Mouse (Mus musculus): Measurements from ENCODE around the gene Zfp184. TPM values are rescaled to one million over a fixed set of nuclear protein-coding genes. Genes with fewer than 3 reads are reported as not detected.

Zfp184 gene
- polyA plus RNA-seq (2012), result 0.03 and 0.06 TPM in 2 replicates

- TF ChIP-seq GATA1 (IDR thresholded peaks at IDR 0.05; ENCODE audit: low read length), result no peak
Observed at GRCm38 (mm10) chr13:21944926-21945740, at the start of gene Zfp184. TSS of gene Zfp184 (plus strand) at chr13:21945094.

- TF ChIP-seq GATA1 (IDR thresholded peaks at IDR 0.05; ENCODE audit: low read length), result no peak
Observed at GRCm38 (mm10) chr13:21896549-21897244, 48.2 kb upstream of the Zfp184 start.

GRCm38 (mm10) chr13:21897245-21897634 is 47.7 kb upstream of the Zfp184 start:
- no peak for TF ChIP-seq GATA1 (IDR thresholded peaks at IDR 0.05; ENCODE audit: low read length)

DNA sequence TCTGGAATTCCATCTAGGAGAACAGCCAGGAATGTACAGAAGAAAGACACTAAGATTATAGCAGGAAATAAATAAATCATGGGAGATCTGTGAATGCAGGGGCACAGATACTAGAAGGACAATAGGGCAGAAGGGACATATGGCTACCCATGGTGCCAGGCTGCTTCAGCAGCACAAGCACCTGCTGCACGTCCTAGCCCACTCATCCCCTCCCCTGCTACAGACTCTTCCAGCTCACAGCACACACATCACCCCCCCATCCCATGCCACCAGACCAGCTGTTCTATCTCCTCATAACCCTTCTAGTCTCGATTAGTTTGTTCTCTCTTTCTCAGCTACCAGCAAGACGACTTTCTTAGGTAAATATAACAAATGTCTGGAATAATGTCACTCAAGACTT is 41.4 kb upstream of the Zfp184 start:
- no peak for TF ChIP-seq GATA1 (IDR thresholded peaks at IDR 0.05; ENCODE audit: low read length)

- TF ChIP-seq GATA1 (IDR thresholded peaks at IDR 0.05; ENCODE audit: low read length), result no peak
Observed at GRCm38 (mm10) chr13:21906301-21906700, 38.6 kb upstream of the Zfp184 start.

DNA sequence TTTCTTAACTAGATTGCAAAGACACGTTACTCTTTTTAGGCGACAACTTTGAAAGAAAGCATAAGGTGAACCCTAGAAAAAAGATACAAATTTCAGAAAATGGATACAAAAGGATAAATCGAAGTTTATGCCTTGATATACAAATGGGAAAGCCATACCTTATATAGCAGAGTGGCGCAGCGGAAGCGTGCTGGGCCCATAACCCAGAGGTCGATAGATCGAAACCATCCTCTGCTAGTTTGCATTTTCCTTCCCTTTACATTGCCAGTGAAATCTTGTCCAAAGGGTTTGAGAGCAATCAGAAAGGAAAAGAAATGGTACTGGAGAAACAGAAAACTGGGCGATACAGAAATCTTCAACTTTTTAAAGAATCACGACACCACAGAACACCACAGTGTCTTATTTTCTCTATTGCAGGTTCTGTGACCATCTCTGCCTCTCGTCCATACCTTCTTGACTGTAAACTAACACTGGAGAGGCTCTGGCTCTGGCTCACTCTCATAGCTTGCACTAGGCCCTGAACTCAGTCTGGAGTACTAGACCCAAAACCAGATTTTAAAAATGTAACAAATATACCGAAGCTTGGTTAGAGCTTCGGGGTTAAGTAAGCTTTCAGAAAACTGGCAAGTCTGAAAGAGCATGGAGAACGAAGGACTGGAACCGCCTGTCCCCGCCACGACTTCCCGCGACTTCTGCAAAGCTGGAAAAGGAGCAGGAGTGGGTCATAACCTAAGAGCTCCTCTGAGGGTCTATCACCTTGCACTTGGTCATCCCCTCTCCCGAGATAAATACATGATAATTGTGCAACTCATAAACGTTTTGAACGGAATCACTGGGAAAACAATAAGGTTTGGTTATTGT is 37.7 kb upstream of the Zfp184 start:
- no peak for TF ChIP-seq GATA1 (IDR thresholded peaks at IDR 0.05; ENCODE audit: low read length)

GRCm38 (mm10) chr13:21910735-21911134 is 34.2 kb upstream of the Zfp184 start:
- TF ChIP-seq GATA1 (IDR thresholded peaks at IDR 0.05; ENCODE audit: low read length), result no peak

DNA sequence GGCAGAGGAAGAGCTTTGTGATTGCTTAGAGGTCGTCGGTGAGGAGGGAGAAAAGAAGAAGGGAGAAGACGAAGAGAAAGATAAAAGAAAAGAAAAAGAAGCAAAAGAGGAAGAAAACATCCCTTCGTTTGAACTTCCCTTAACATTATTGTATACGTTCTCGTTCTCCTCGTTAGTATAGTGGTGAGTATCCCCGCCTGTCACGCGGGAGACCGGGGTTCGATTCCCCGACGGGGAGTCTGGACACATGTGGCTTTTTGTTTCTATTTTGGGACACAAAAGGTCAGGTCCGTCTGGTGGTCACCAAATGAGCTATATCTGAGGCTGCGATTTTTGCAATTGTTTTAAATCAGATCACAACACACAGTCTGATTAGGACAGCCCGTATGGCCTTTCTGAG is 33.7 kb upstream of the Zfp184 start:
- no peak for TF ChIP-seq GATA1 (IDR thresholded peaks at IDR 0.05; ENCODE audit: low read length)

DNA sequence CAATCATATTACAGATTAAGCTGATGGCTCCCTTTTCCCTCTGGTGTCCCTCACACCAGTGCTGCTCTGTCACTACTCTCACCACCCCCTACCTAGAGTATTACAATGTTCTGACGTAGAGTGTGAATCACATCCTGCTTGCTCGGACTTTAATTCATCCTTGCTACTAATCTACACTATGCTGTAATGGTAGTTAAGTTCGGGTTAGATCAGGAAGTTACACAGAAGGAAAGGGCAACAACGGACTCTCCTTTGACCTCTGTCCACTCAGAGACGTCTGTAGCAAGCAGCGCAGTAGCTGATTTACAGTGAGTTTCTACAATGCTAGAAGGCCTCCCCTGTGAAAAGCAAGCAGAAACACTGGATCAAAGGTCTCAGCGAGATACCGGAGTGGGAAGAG is 31.0 kb upstream of the Zfp184 start:
- no peak for TF ChIP-seq GATA1 (IDR thresholded peaks at IDR 0.05; ENCODE audit: low read length)

DNA sequence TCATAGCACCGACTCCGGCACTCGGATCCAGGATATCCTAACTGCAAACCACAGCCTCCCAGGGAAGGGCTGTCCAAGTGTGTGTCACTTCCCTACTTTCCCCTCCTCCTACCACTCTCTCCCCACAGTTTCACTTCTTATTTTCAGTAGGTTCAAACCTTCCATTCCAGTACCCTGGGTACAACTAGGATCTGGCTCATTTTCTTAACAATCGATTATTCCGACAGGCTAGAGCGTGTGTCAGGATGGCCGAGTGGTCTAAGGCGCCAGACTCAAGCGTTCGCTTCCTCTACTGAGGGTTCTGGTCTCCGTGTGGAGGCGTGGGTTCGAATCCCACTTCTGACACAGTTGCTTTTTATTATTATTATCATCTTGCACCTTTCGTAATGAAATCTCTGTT is 30.3 kb upstream of the Zfp184 start:
- TF ChIP-seq GATA1 (IDR thresholded peaks at IDR 0.05; ENCODE audit: low read length), result no peak

DNA sequence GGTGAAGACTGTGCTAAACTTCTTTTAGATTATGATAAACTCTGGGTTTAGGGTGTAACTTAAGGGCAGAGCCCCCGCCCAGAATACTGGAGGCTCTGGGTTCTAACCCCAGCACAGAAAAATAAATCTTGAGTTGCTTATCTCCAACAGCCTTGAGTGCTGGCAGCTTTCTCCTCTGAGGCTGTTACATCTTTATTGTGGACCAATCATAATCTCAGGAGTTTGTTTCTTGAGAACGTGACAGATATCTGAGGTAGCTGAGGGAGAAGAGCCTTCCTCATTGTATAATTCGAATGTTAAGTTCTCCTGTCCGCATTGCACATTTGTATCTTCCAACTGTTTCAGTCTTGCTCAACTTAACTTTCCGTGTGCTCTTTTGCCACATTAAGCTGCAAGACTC is 29.4 kb upstream of the Zfp184 start:
- no peak for TF ChIP-seq GATA1 (IDR thresholded peaks at IDR 0.05; ENCODE audit: low read length)

- TF ChIP-seq GATA1 (IDR thresholded peaks at IDR 0.05; ENCODE audit: low read length), result no peak
Observed at GRCm38 (mm10) chr13:21916056-21916455, 28.8 kb upstream of the Zfp184 start.

GRCm38 (mm10) chr13:21917040-21917439 is 27.9 kb upstream of the Zfp184 start:
- no peak for TF ChIP-seq GATA1 (IDR thresholded peaks at IDR 0.05; ENCODE audit: low read length)

DNA sequence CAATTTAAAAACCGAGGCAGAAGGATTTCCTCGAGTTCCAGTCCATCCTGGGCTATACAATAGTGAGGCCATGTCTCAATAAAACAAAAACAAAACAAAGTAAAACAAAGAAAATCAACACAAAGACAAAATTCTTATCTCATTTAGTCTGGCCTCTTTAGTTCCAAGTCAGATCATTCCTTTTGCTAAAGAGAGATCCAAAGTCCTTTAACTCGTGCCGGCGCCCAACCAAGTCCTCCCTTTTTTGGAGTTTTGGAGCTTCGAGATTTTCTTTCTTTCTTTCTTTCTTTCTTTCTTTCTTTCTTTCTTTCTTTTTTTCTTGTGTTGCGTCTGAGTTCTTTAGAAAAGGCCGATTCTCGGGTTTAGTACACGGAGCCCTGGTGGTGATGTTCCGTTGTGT is 27.4 kb upstream of the Zfp184 start:
- TF ChIP-seq GATA1 (IDR thresholded peaks at IDR 0.05; ENCODE audit: low read length), result no peak

DNA sequence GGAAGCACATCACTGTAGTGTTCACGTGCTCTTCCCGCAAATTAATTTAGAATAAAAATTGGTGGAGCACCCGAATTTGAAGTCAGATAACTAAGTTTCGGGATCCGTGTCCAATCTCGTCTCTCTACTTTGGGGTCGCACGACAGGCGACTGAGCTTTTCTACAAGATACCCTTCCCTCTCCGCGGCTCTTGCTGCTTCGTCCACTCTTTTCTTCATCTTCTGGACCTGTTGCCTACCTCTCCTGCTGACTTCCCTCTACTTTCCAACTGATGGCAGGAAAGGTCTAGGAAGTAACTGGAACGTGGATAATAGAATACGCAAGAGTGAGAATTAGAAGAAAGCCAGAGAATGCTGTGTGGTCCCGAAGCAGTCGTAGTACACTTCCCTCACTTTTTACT is 26.9 kb upstream of the Zfp184 start:
- TF ChIP-seq GATA1 (IDR thresholded peaks at IDR 0.05; ENCODE audit: low read length), result no peak
